Mouse (Mus musculus) frontal cortex, adult 2 months (tissue): ENCODE data around the gene Olfr1510. TPM values are rescaled to one million over a fixed set of nuclear protein-coding genes. Genes with fewer than 3 reads are reported as not detected.
A peak's percentile ranks its signal among the peaks of the same experiment; 100 is the strongest.
"Not testable (repeated sequence)": the region's sequence is repeated elsewhere in the genome, so short reads cannot be mapped to it uniquely, and the experiment has no call there.

Experiments
- DNase-seq, 2 experiments: peaks; one replicate each; pipeline ENCODE4 v3.0.0; 2022; ENCODE audit warnings: low spot score in 1 of 2; ENCODE audit errors: extremely low spot score in 1 of 2
- polyA plus RNA-seq: library from polyadenylated mRNA; depleted of rRNA; stranded (reverse); fragments of >200 nt; gene quantifications from 2 replicates; pipeline ENCODE4 v1.2.3, GENCODE M21; 2012; rRNA removed

Gene Olfr1510
- not detected in 2 replicates for polyA plus RNA-seq

- DNase-seq = no peak
Measured at GRCm38 (mm10) chr14:52414273-52414672, at the start of gene Olfr1510. TSS of gene Olfr1510 (minus strand) at chr14:52414373.

- DNase-seq = no peak
Measured at GRCm38 (mm10) chr14:52461928-52462327, 47.8 kb upstream of the Olfr1510 start.

- DNase-seq = no peak
Measured at GRCm38 (mm10) chr14:52451138-52451537, 37.0 kb upstream of the Olfr1510 start.

GRCm38 (mm10) chr14:52442690-52443089 lies 28.5 kb upstream of the Olfr1510 start, which contains the start of gene Olfr1509:
TSS of gene Olfr1509 (plus strand) at chr14:52442990.
- DNase-seq = no peak

- no peak for DNase-seq
Measured at GRCm38 (mm10) chr14:52427686-52428085, 13.5 kb upstream of the Olfr1510 start.

- DNase-seq = not testable (repeated sequence)
Measured at GRCm38 (mm10) chr14:52410142-52410919, 3.8 kb downstream of the Olfr1510 start.

- DNase-seq = no peak
Measured at GRCm38 (mm10) chr14:52397279-52397678, 16.9 kb downstream of the Olfr1510 start, which contains the start of gene Olfr1511. TSS of gene Olfr1511 (minus strand) at chr14:52397379.

GRCm38 (mm10) chr14:52390084-52390848 lies 23.9 kb downstream of the Olfr1510 start:
- DNase-seq = not testable (repeated sequence)

- no peak for DNase-seq
Measured at GRCm38 (mm10) chr14:52379068-52379467, 35.1 kb downstream of the Olfr1510 start, which contains the start of gene Olfr1512. TSS of gene Olfr1512 (minus strand) at chr14:52379168.

GRCm38 (mm10) chr14:52368741-52369140 lies 45.4 kb downstream of the Olfr1510 start:
- peak in 1 of 2 experiments; percentile 44 for DNase-seq

Other genes with a start within 250 kb of the Olfr1510 start
- 33.0 and 33.4 TPM in 2 replicates for gene Supt16, start 217.0 kb downstream of the Olfr1510 start, polyA plus RNA-seq
- 60.2 and 62.5 TPM in 2 replicates for gene Chd8, start 156.6 kb downstream of the Olfr1510 start, polyA plus RNA-seq
- 33.3 and 39.7 TPM in 2 replicates for gene Tox4, start 135.2 kb downstream of the Olfr1510 start, polyA plus RNA-seq
- gene Rab2b, start 134.8 kb downstream of the Olfr1510 start, polyA plus RNA-seq = 48.0 and 50.4 TPM in 2 replicates
- 36.2 and 39.2 TPM in 2 replicates for gene Mettl3, start 109.2 kb downstream of the Olfr1510 start, polyA plus RNA-seq
- gene Sall2, start 85.6 kb downstream of the Olfr1510 start, polyA plus RNA-seq = 38.1 and 39.0 TPM in 2 replicates
- 0.08 TPM in 1 of 2 replicates, not detected in the other for gene Olfr1513, start 58.0 kb downstream of the Olfr1510 start, polyA plus RNA-seq
- not detected in 2 replicates for gene Olfr1512, start 35.2 kb downstream of the Olfr1510 start, polyA plus RNA-seq
- gene Olfr1511, start 17.0 kb downstream of the Olfr1510 start, polyA plus RNA-seq = 0.11 TPM in 1 of 2 replicates, not detected in the other
- gene Olfr1509, start 28.6 kb upstream of the Olfr1510 start, polyA plus RNA-seq = not detected in 2 replicates
- gene Olfr1508, start 53.1 kb upstream of the Olfr1510 start, polyA plus RNA-seq = 0.02 TPM in 1 of 2 replicates, not detected in the other
- gene Olfr1507, start 81.4 kb upstream of the Olfr1510 start, polyA plus RNA-seq = 0.36 TPM in 1 of 2 replicates, not detected in the other